Mouse (Mus musculus) skeletal muscle tissue, postnatal 0 days (tissue): Measurements from ENCODE around the gene Gpr45. TPM values are rescaled to one million over a fixed set of nuclear protein-coding genes. Genes with fewer than 3 reads are reported as not detected.

Source experiments
- microRNA-seq, 2 experiments: library from miRNA; unstranded; fragments of <30 nt; microRNA quantifications; one replicate each; pipeline ENCODE4; 2016
- polyA plus RNA-seq: library from polyadenylated mRNA; unstranded; fragments of >200 nt; fragmentation: Nextera tagmentation; extraction: Ambion mirVana; gene quantifications from 2 replicates; pipeline ENCODE4 v1.2.1, GENCODE M21; 2015

The Gpr45 gene
- 0.37 and 0.51 TPM in 2 replicates for polyA plus RNA-seq

GRCm38 (mm10) chr1:42952734-42953481 lies at the start of gene Gpr45:
Gpr45 (plus strand) TSS chr1:42952872.

Small RNA genes within 50 kb of the gene (microRNA-seq; reads per million reads assigned to microRNA genes)
- 0 reads per million in 2 experiments for gene Gm24001

Other genes starting within 250 kb of the Gpr45 start
- 46.6 and 51.0 TPM in 2 replicates for gene Mrps9, start 101.6 kb upstream of the Gpr45 start, polyA plus RNA-seq
- gene Tgfbrap1, start 145.8 kb downstream of the Gpr45 start, polyA plus RNA-seq: 4.4 and 4.8 TPM in 2 replicates
- gene AI597479, start 145.8 kb downstream of the Gpr45 start, polyA plus RNA-seq: 14.1 and 14.5 TPM in 2 replicates
- gene Fhl2, start 244.1 kb downstream of the Gpr45 start, polyA plus RNA-seq: 34.4 and 36.1 TPM in 2 replicates